Mouse (Mus musculus) liver, embryonic 14.5 days (tissue): ENCODE data around the gene Tmem45b. TPM values are rescaled to one million over a fixed set of nuclear protein-coding genes. Genes with fewer than 3 reads are reported as not detected.

ENCODE experiments used
- ATAC-seq: fragments of 200-750 bp; cut with Nextera tagmentation; 2 replicates; pipeline ENCODE4 v1.8.0; 2017; ENCODE audit warnings: moderate number of reproducible peaks, mild to moderate bottlenecking, moderate library complexity; ENCODE audit not compliant: insufficient read depth
- DNase-seq, 3 experiments: peaks; one replicate each; pipeline ENCODE4 v3.0.0-alpha.2; 2012 to 2013; ENCODE audit warnings: low read depth in 3 of 3, low spot score in 3 of 3
- H3K27ac ChIP-seq: fragments of 300-500 bp; sonication (generic); 2 replicates; pipeline ENCODE4 v1.5.1; 2014; ENCODE audit warnings: moderate library complexity, mild to moderate bottlenecking, control low read depth, inconsistent platforms
- H3K27me3 ChIP-seq: fragments of 300-500 bp; sonication (generic); 2 replicates; pipeline ENCODE4 v1.6.1; 2014; ENCODE audit warnings: mild to moderate bottlenecking, low read length, moderate library complexity; ENCODE audit not compliant: control insufficient read depth, insufficient read depth
- H3K36me3 ChIP-seq: fragments of 300-500 bp; sonication (generic); replicated peaks from 2 replicates; pipeline ENCODE4 v1.6.1; 2014; ENCODE audit warnings: low read depth; ENCODE audit not compliant: control insufficient read depth, insufficient read depth
- H3K4me1 ChIP-seq, 2 experiments: fragments of 200-500 bp in 1 of 2; fragments of 300-500 bp in 1 of 2; sonication (generic) in 1 of 2; replicated peaks; 2 replicates each; pipeline ENCODE4 v1.6.1; 2012 to 2014; ENCODE audit warnings: antibody characterized with exemption in 1 of 2, inconsistent platforms in 1 of 2, low read length in 1 of 2; ENCODE audit not compliant: control insufficient read depth in 2 of 2, insufficient read depth in 2 of 2
- H3K4me2 ChIP-seq: fragments of 300-500 bp; sonication (generic); 2 replicates; pipeline ENCODE4 v1.6.1; 2014; ENCODE audit warnings: low read depth, mild to moderate bottlenecking, control low read depth, moderate library complexity
- H3K4me3 ChIP-seq, 2 experiments: fragments of 200-500 bp in 1 of 2; fragments of 300-500 bp in 1 of 2; sonication (generic) in 1 of 2; 2 replicates each; pipeline ENCODE4 v1.5.1; 2012 to 2014; ENCODE audit warnings: low read depth in 2 of 2, low read length in 2 of 2, mild to moderate bottlenecking in 2 of 2, control low read depth in 1 of 2, inconsistent platforms in 1 of 2, moderate library complexity in 1 of 2; ENCODE audit not compliant: insufficient read depth in 1 of 2
- H3K9ac ChIP-seq: fragments of 300-500 bp; sonication (generic); replicated peaks from 2 replicates; pipeline ENCODE4 v1.6.1; 2014; ENCODE audit warnings: mild to moderate bottlenecking, control low read depth, moderate library complexity
- H3K9me3 ChIP-seq: fragments of 300-500 bp; sonication (generic); 2 replicates; pipeline ENCODE4 v1.6.1; 2016; ENCODE audit warnings: low read length, mixed read lengths; ENCODE audit not compliant: control insufficient read depth
- CTCF ChIP-seq: IDR thresholded peaks from 2 replicates; pipeline ENCODE4 v1.5.1; 2016; ENCODE audit warnings: antibody characterized with exemption, low read depth, control low read depth
- EP300 ChIP-seq: IDR thresholded peaks from 2 replicates; pipeline ENCODE4 v1.6.1; 2016; ENCODE audit warnings: antibody characterized with exemption, low read depth
- WGBS: fragments of 180-500 bp; shearing (Covaris S2); extraction: QIAGEN DNeasy Blood & Tissue Kit; methylation state at CpG from one replicate; pipeline ENCODE4 v1.1.7; 2014; ENCODE audit not compliant: insufficient replicate concordance; 5-methylcytosine and 5-hydroxymethylcytosine counted together
- polyA plus RNA-seq, 2 experiments: library from polyadenylated mRNA; depleted of rRNA in 1 of 2; stranded (reverse) in 1 of 2; unstranded in 1 of 2; fragments of >200 nt; fragmentation: Nextera tagmentation in 1 of 2; extraction: Ambion mirVana in 1 of 2; gene quantifications; 2 replicates each; pipeline versions ENCODE4 v1.2.1 to v1.2.3; 2012 to 2014

Tmem45b gene
- polyA plus RNA-seq, 2 experiments, result not detected

DNA sequence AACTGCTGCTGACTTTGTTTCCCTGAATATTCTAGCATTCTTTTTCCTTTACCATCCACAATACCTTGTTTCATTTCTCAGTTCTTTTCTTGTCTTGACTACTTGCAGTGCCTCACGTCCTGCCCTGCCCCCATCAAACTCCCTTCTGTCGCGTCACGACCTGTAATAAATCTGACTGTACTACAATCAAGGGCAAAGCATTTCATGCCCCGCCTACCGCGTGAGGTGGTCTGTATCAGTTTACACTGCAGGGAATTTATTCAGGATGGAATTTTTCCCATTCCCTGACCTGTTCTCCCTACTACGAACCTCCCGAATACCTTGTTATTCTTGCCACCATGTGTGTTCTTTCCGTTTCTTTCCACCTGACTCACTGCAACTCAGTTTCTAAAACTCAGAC is 12.1 kb downstream of the Tmem45b start:
- WGBS, result 61% methylated on average over 10 of the region's 10 CpGs
- H3K27me3 ChIP-seq, result no peaks in the 10 kb centered on the region
- no peak overlapping the region for H3K4me2 ChIP-seq
- no peaks in the 10 kb centered on the region for H3K4me1 ChIP-seq
- no peaks in the 10 kb centered on the region for H3K9me3 ChIP-seq
- H3K36me3 ChIP-seq, result no peaks in the 10 kb centered on the region
- no peak for TF ChIP-seq EP300
- TF ChIP-seq CTCF, result no peak
- H3K27ac ChIP-seq, result no peak overlapping the region
- ATAC-seq (no peak), DNase-seq (no peak)
- no peak overlapping the region for H3K9ac ChIP-seq
- H3K4me3 ChIP-seq, result no peak overlapping the region

DNA sequence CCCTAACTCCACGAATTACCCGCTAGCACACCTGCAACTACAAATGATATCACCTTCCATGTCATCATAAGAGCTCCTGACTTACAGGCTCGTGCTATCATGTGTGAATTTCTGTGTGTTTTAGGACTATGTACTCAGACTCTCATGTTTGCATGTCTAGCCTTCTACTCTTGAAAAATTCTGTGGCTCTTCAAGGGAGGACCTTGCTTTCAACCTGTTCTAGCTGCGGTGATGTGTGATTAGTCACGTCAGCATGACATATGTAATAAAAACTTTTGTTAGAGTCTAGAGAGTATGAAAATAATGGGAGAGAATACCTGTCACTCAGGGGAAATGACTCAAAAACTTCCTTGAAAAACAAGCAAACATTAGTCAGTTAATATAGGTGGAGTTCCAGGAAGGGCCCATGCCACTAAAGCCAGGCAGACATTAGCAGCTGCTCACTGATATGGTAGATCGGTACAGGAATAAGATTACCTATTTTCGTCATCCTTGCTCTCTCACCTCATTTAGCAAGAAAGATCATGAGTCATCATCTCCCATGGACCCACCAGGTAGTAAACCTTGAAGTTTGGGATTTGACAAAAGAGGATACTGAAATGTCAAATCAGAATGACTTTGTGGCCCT is 15.0 kb downstream of the Tmem45b start:
- H3K9ac ChIP-seq, result no peak overlapping the region
- TF ChIP-seq CTCF (no peak), EP300 (no peak)
- no peak overlapping the region for H3K27ac ChIP-seq
- H3K4me3 ChIP-seq, result no peak overlapping the region
- no peaks in the 10 kb centered on the region for H3K36me3 ChIP-seq
- no peaks in the 10 kb centered on the region for H3K27me3 ChIP-seq
- DNase-seq, result no peak
- H3K4me1 ChIP-seq, result no peaks in the 10 kb centered on the region
- no peak overlapping the region for H3K4me2 ChIP-seq
- WGBS, result 66% methylated on average over 7 of the region's 7 CpGs
- no peaks in the 10 kb centered on the region for H3K9me3 ChIP-seq
- no peak for ATAC-seq

DNA sequence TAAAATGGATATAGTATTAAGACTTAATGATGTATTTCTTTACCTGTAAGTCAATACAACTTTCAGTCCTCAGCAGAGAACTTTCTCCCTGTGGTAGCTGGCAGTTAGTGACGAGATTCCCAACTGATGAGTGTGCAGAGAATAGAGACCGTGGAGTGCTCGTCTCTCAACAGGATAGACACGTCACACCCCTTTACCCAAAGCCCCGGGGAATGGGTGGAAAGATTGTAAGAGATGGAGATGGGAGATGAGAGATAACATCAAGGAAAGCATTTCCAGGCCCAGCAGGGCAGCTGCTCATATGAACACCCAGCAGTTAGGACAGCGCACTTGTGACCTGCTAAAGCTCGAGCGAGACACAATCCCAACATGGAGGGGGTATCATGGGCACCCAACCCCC is 20.0 kb downstream of the Tmem45b start:
- no peak for DNase-seq
- H3K27ac ChIP-seq, result no peak overlapping the region
- no peak for TF ChIP-seq EP300
- TF ChIP-seq CTCF, result no peak
- H3K9ac ChIP-seq, result no peak overlapping the region
- no peak for ATAC-seq
- no peaks in the 10 kb centered on the region for H3K4me1 ChIP-seq
- no peak overlapping the region for H3K4me2 ChIP-seq
- no peaks in the 10 kb centered on the region for H3K9me3 ChIP-seq
- H3K36me3 ChIP-seq, result no peaks in the 10 kb centered on the region
- no peak overlapping the region for H3K4me3 ChIP-seq
- H3K27me3 ChIP-seq, result no peaks in the 10 kb centered on the region
- 70% methylated on average over 8 of the region's 8 CpGs for WGBS

DNA sequence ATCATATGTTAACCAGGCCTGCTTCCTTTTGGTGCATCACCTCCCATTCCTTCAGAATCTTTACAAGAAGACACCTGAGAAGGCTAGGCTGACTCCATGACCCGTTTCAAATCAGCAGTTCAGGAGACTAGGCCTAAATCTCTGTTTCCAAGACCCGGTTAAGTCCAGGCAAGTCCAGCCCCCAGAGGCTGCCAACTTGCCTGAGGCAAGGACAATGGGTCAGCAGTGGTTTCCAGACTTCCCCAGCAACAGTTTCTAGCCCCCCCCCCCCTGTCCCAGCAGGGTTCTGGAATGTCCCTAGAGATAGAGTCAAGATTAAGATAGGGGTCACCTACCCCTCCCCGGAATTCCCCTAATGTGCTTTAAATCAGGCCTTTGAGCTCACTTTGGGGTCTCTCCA is 22.8 kb downstream of the Tmem45b start:
- TF ChIP-seq EP300, result no peak
- no peak for TF ChIP-seq CTCF
- H3K9me3 ChIP-seq, result no peaks in the 10 kb centered on the region
- no peaks in the 10 kb centered on the region for H3K27me3 ChIP-seq
- no peak overlapping the region for H3K4me2 ChIP-seq
- ATAC-seq, result no peak
- H3K27ac ChIP-seq, result no peak overlapping the region
- 73% methylated on average over 3 of the region's 3 CpGs for WGBS
- H3K9ac ChIP-seq, result no peak overlapping the region
- H3K36me3 ChIP-seq, result no peaks in the 10 kb centered on the region
- H3K4me3 ChIP-seq, result no peak overlapping the region
- no peak for DNase-seq
- H3K4me1 ChIP-seq, result no peaks in the 10 kb centered on the region

DNA sequence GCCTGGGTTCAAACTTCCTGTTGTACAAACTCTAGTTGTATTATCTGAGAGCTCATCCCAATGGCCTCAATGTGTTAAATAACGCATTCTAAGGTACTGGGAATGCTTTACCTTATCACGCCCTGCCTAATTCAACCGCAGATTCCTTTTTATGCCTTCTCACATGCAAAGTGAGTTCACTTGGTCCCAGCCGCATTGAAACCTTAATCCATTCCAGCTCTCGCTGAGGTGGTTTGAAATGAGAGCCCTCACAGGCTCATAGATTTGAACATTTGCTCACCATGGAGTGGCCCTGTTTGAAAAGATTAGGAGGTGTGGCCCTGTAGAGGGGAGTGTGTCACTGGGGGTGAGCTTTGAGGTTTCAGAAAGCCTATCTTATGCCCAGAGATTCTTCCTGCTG is 23.9 kb downstream of the Tmem45b start:
- TF ChIP-seq CTCF (no peak), EP300 (no peak)
- Histone ChIP-seq H3K27me3 (no peaks in the 10 kb centered on the region), H3K9ac (no peak overlapping the region), H3K9me3 (no peaks in the 10 kb centered on the region), H3K4me2 (no peak overlapping the region), H3K36me3 (no peaks in the 10 kb centered on the region), H3K4me3 (no peak overlapping the region), H3K4me1 (no peaks in the 10 kb centered on the region), H3K27ac (no peak overlapping the region)
- WGBS, result 75% methylated on average over 5 of the region's 5 CpGs
- ATAC-seq (no peak), DNase-seq (no peak)
